Mouse (Mus musculus) kidney, adult 11 months (tissue): ENCODE results near the gene Gm16867.
"Not testable (repeated sequence)": the region's sequence is repeated elsewhere in the genome, so short reads cannot be mapped to it uniquely, and the experiment has no call there.

Experiments
- DNase-seq: peaks from one replicate; pipeline ENCODE4 v3.0.0; 2022

The Gm16867 gene

DNA sequence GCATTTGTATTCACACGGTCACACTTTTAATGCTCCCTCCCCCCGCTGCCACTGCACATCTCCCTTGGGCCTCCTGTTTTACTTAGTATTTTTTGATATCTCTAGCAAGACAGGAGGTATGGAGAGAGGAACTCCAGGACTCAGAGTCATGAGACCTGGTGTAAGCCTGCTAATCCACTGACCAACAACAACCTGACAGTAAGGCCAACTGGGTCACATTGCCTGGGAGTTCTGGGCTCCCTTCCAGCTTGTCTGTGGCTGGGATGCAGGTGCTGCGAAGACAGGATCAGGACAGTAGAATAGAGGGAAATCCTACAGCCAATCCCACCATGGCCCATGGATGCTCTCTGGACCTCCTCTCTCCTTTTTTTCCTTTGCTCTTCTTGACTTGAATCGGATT is 38.7 kb downstream of the Gm16867 start:
- not testable (repeated sequence) for DNase-seq

GRCm38 (mm10) chr14:69457691-69458090 is 45.5 kb downstream of the Gm16867 start:
- not testable (repeated sequence) for DNase-seq

- DNase-seq: not testable (repeated sequence)
Observed at GRCm38 (mm10) chr14:69454640-69455039, 48.5 kb downstream of the Gm16867 start.

- not testable (repeated sequence) for DNase-seq
Observed at GRCm38 (mm10) chr14:69448845-69449244, 54.3 kb downstream of the Gm16867 start.

DNA sequence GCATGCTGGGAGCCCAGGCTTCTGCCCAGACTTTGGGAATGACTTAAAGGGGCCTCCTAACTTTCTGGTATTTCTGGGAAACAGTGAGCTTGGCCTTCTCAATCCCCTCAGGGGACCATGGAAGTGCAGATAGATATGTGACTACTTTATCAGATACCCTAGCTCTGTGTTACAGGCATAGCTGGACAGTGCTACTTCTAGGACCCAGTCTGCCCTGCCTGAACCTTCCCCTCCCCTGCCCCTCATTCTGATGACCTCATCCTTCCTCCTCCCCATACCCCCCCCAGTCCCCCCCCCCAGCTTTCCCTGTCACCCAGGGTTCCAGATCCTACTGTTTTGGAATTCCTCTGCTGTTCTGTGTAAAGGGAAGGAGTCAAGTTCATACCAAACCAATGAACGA is 56.2 kb downstream of the Gm16867 start:
- DNase-seq: not testable (repeated sequence)

- DNase-seq: not testable (repeated sequence)
Observed at GRCm38 (mm10) chr14:69443092-69443692, 60.0 kb downstream of the Gm16867 start.

DNA sequence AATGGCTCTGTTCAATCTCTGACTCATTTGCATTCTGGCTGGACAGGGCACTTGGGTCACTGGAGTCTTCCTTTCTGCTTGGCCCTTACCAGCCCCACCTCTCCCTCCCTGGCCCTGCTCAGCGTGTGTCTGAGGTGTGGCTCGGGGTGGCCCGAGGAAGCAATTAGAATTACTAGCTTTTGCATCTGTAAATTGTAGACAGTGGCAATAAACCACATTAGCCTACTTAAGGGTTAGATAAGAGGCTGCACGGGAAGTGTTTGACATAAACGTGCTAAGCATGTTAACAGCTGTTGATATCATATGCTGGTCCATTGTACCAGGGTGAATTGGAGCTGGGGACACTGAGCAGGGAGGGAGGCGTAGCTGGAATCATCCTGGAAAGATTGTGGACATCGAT is 62.2 kb downstream of the Gm16867 start:
- not testable (repeated sequence) for DNase-seq

DNA sequence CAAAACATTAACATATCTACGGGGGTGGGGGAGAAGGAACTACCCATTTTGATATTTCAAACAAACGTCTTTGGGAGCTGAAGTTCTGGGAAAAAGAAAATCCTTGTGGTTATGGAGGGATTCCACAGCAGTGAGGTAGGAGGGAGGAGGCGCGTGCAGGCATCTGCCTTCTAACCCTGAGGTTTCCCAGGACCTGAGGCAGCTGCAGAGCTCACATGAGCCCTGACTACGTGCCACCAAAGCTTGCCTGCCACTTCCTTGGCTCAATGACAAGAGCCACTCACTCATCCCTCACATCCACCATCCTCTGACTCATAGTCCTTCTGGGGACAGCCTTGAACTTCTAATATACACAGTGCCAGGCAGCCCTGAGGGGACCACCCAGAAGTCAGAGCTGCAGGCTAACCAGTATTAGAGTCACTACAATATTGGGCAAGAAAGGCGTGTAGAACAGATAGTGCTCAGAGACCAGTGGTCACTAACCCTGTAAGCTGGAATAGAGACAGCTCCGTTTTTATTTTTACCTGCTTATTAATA is 64.4 kb downstream of the Gm16867 start:
- not testable (repeated sequence) for DNase-seq

DNA sequence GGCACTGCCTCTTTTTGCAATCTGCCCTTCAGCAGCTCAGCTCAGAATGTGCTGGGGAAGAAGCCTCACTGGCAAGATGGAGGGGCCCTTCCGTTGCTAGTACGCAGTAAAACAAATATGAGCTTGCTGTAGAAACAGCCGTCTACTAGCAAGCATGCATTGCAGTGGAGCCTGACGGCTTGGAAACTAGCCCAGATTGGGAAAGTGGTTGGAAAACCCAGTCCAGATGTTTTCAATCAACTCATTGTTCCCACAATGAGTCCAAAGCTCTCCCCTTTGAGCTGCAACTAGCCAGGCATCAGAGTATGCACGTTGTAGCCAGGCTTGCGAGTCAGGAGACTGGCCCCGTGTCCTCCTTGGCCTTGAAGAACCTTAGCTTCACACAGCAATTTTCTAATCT is 82.2 kb downstream of the Gm16867 start:
- not testable (repeated sequence) for DNase-seq

GRCm38 (mm10) chr14:69417545-69417944 is 85.6 kb downstream of the Gm16867 start:
- not testable (repeated sequence) for DNase-seq
